Mouse (Mus musculus): ENCODE measurements around the gene Pde1a.

Pde1a gene

GRCm38 (mm10) chr2:79797444-79797843 is 331.8 kb downstream of the Pde1a start:
- DNase-seq: no peak

GRCm38 (mm10) chr2:79793186-79793585 is 336.1 kb downstream of the Pde1a start:
- no peak for DNase-seq

GRCm38 (mm10) chr2:79786467-79786866 is 342.8 kb downstream of the Pde1a start:
- no peak for DNase-seq

DNA sequence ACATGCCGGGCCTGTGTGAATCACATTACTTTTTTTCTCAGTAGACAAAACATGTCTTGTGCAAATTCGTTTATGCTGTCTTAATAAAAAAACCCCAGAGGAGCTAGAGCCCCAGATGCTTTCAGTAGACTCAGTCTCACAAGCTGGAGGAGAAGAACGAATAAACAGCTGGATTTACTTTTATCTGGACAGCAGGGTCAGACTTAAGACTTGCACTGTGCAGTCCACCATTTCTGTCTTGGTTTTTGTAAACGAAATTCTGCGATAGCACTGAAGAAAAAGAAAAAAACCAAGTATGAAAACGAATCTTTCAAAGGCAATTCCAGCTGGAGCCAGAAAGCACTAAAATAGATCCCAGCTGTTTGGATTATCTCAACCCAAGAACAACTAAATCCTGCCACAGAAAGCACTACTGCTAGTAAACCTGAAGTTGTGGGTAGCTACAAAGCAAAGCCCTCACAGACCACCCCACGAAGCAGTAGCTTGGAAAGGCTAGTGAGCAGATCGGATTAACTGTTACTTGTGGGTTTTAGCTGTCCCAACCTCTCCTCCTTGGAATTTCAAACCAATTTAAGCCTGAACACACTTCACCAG is 343.6 kb downstream of the Pde1a start:
- DNase-seq: no peak

Data from cerebellum, postnatal 10 days (tissue).